Mouse (Mus musculus) monocyte, adult 5-6 weeks (primary cell): Measurements from ENCODE around the gene Dpm3. TPM values are rescaled to one million over a fixed set of nuclear protein-coding genes. Genes with fewer than 3 reads are reported as not detected.

Source experiments
- ATAC-seq: fragments of 153-309, 156-312 bp; replicated peaks from 2 replicates; pipeline ENCODE4 v1.8.0; 2017; ENCODE audit warnings: mild to moderate bottlenecking; ENCODE audit not compliant: low TSS enrichment, insufficient number of reproducible peaks, severe bottlenecking, poor library complexity, low FRiP score
- total RNA-seq: library from RNA; stranded (forward); fragments of 200-1000, 200-491, 200-594 nt; gene quantifications from 3 replicates; pipeline ENCODE4 v1.2.3, GENCODE M21; 2017

Dpm3 gene
- total RNA-seq, 1 experiment from 2014 or later, result 67.3 TPM

DNA sequence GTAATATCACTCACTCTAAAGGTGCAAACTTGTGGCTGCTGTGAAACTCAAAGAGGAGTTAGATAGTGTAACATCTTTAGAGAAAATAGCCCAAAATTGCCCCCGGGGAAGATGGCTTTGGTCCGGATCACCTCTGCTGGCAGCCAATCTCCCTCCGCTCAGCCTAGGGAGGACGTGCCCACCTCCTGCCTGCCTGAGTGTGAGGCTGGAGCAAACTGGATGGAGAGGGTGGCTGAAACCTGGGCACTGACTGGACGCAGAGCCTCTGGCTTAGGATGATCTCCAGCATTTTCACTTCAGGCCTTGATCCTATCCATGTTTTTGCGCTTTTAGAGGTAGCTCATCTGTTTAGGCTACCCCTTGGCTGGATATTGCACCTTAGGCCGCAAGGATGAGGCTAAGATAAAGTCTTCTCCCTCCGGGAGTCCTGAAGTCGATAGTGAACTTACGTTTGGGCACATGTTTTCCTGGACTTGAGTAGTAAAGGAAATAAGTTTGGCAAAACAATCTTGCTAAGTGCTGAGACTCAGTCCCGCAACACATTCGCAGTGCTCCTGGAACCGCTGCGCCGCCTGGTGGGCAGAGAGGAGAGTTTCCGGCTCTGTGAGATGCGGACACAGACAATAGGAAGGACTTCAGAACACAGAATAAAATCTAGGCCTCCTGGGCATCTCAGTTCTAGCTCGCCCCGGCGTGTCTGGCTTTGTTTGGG lies 22.6 kb downstream of the Dpm3 start:
- ATAC-seq, result peak; percentile 71

GRCm38 (mm10) chr3:89282291-89282643 lies 23.1 kb downstream of the Dpm3 start:
- ATAC-seq, result no peak

DNA sequence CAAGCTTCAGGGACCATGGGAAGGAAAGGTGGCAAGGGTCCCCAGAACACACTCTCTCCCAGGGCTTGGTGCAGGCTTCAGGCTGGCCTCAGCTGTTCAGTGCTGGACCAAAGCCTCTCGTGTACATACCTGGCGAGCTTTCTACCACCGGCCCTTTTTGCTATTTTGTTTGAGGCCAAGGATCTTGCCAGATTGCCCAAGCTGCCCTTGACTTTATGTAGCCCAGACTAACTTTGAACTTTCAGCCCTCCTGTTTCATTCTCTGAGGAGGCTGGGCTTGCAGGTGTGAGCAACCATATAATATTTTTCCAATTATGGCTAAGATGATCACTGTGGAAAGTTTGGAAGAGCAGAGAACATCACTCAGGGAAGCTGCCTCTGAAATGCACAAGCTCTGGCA lies 25.1 kb downstream of the Dpm3 start:
- no peak for ATAC-seq

- ATAC-seq, result no peak
These were observed 26.4 kb downstream of the Dpm3 start for GRCm38 (mm10) chr3:89285526-89285925.

DNA sequence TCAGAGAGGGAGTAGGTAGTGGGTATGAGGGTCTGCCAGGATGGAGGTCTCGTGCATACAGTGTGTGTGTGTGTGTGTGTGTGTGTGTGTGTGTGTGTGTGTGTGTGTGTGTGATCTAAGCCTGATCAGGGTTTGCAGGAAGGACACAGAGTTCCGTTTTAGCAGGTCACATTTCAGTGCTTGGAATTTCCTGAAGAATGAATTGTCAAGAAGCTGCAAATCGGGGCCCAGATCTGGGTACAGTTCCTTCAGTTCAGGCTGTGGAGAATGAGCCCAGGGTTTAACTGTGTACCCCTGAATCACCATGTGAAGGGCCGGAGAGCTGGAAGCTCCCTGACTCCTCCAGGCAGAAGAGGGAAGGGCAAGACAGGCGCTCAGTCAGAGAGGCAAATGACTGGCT lies 28.1 kb downstream of the Dpm3 start:
- no peak for ATAC-seq

DNA sequence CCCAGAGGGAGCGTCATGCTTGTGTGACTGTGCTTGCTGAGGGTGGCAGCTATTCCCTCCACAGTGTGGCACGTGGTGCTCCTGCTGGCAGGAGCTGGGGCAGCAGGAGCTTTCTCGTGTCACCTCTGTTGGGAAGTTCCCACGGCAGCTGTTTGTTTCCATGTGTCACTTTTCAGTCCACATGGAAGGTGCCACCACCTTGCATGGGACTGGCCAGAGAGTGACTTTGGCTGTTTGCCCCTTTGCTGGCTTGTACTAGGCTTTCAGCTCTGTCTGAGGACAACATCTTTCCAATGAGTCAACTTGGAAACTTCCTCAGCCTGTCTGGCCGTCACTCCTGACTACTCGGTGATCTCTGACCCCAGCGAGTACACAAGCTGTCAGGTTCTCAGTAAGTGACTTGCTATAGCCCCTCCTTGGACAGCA lies 29.4 kb downstream of the Dpm3 start:
- ATAC-seq, result no peak

DNA sequence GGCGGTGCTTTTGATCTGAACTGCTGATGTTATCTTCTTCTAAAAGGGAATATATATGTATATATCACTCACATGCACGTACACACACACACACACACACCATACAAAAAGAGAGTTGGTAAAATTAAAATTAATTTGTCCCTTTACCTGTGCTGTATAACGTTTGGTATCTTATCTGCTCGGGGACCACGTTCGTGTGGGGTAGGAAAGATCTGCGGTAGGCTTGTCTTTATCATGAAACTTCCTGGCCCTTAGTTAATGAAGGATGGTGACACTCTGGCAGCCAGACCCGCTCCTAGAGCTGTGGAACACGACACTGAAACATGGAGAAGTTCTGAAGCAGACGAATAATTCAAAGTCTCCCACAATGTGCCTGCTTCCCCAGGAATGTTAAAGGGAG lies 32.7 kb downstream of the Dpm3 start:
- ATAC-seq, result no peak

- ATAC-seq, result no peak
These were observed 33.1 kb downstream of the Dpm3 start for GRCm38 (mm10) chr3:89292303-89292702.

GRCm38 (mm10) chr3:89293247-89293918 lies 34.2 kb downstream of the Dpm3 start:
- no peak for ATAC-seq

- no peak for ATAC-seq
These were observed 35.0 kb downstream of the Dpm3 start for GRCm38 (mm10) chr3:89294195-89294594.

DNA sequence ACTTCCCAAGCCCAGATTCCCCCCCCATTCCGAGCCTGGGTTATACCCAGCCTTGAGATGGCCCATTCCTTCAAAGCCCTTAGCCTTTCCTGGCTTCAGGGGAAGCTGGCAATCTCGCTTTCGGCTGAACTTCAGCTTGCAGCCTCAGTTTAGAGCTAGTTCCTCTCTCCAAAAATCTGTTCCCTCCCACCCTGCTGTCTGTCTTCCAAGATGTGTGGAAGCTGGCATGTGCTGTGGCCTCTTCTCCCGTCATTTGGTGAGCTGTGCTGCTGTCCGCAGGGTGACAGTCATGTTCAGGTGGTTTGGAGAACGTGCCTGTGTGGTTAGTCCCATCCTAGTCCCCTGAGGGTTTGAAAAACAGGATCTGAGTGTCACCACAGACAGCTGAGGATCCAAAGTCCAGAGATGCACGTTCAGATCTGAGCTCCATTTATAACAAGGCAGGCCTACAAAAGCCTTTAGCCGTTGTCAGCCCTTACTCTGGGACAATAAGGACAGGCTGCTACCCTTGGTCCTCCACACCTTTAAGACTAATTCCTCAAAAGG lies 36.6 kb downstream of the Dpm3 start:
- ATAC-seq, result no peak

DNA sequence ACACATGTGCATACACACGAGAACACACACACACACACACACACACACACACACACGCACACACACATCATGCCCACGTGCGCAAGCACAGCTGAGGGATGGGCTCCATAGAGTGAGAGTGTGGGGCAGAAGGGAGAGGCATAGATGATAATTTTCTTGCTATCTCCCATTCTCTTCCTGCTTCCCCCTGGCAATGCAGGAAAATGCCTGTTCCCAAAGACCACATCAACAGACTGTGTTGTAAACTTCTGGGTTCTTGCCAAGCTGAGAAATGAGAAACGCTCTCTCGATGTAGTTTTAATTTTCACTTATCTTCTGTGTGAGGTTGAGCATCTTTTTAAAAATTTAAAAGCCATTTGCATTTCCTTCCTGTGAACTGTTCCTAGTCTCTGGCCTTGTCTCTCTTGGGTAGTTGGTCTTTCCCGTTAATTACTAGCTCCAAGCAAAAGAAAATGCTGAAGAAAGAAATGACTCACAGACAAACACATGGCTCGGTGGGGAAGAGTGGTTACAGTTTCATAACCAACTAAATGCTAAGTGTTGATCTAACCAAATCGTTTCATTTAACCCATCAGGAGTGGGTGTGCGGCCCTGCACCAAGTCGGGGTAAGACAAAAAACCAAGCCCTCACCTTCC lies 37.7 kb downstream of the Dpm3 start:
- no peak for ATAC-seq

DNA sequence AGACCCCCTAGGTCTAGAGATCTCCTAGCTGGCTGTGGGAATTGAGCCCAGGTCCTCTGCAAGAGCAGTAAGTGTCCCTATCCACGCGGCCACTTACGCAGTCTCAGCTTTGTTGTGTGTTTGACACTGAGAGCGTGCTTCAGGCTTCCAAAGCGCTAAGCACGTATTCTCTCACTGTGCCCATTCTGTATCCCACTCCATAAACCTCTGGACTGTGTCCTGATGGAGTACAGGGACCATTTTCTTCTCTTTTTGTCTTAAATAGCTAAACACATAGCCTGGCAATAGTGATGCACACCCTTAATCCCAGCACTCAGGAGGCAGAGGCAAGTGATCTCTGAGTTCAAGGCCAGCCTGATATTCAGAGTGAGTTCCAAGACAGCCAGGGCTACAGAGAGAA lies 39.8 kb downstream of the Dpm3 start:
- ATAC-seq, result no peak

DNA sequence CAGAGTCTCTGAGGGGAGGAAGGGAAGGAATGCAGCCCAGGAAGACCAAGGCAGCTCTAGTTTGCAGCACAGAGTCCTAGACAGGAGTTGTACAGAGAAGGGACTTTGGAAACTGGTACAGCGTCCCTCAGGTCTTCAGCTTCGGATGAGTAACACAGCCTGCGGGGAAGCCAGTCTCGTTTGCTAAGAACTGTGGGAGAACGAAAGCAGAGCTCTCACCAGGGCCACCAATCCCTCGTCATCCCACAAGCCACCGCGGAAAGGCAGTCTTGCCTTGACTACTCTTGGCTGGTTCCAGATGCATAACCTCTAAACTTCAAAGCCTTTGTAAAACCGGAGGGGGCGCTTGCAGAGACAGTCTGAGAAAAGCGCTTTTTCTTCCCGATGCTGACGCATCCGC lies 40.3 kb downstream of the Dpm3 start:
- 0 out of 2 replicates have a peak, but pooled peaks have one; percentile 34 for ATAC-seq

DNA sequence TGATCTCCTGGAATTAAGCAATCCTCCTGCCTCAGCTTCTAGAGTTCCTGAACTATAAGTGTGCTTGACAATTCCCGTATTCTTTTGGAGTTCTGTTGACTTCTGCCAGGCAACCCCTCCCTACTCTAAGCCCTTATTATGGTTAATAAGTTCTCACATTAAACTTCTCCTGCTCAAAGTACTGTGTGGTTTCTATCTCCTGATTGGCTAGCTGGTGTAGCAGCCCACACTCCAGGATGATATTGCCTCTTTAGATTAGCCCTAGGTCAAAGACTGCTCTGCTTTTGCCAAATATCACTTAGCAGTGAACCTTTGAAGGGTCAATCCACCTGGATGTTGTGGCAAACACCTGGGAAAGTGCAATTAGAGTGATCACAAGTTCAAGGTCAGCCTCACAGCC lies 40.9 kb downstream of the Dpm3 start:
- ATAC-seq, result no peak

DNA sequence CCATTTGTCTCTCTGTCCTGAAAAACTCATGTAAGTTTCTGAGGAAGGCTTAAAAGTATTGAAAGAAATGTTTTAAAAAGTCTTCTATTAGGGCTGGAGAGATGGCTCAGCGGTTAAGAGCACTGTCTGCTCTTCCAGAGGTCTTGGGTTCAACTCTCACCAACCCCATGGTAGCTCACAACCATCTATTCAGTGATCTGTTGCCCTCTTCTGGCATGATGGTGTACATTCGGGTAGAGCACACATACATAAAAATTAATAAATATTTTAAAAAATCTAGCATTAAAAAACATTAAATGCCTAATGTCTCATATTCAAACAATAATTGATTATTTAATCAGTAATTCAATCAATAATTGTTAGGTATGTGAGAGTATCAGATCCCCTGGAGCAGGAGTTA lies 41.4 kb downstream of the Dpm3 start:
- no peak for ATAC-seq

DNA sequence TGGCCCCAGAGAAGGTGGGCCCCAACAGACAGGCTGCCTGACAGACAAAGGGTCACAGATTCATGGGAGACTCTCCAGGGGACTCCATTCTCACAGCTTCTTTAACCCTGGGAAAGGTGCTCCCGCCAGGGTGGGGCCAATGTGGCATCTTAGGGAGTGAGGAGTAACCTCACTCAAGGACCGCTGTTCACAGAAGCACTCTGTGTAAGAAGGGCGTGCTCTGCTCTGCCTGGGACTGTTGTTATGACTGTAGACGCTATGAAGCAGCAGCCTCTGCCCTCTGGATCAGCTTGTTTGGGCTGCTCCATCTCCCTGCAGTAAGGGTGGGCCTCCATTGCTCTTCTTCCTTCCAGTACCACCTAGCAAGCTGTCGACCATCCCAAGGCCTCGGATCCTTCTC lies 45.3 kb downstream of the Dpm3 start:
- ATAC-seq, result no peak

GRCm38 (mm10) chr3:89305105-89305504 lies 45.9 kb downstream of the Dpm3 start:
- no peak for ATAC-seq

DNA sequence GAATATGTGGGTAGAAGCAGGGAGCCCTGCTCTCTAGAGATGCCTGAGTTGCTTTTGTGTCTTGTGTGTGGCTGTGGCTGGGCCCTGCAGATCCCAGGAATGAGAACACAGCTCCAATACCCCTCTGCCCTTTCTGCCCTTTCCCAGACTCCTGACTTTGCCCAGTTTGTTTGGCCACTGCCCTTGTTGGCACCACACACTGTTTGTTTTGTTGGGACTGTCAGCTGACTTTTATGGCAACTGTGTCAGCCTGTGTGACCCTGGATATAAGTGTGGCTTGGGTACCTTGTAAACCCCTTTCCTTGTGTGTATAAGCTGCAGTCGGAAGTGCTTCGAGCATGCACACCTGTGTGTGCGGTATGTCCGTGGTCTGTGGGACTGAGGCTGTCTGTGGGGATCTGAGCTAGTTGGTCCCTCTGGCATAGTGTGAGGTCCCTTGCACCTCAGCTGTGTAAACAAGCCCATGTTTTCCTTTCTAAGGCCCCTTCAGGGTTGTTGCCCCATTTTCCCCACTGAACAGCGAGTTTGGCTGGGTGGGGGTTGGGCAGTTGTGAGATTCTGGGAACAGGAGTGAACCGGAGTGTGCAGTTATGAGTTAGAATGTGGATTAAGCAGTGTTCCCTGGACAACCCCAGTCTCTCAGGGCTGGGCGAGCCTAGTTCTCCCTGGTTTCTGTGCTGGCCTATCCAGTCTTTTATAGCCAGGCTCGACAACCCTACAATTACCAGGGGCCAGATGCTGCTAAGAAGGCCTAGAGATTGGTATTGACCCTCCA lies 46.6 kb downstream of the Dpm3 start:
- no peak for ATAC-seq
